Mouse (Mus musculus): ENCODE data around the gene Scp2.

- no peak for TF ChIP-seq POLR2A (IDR thresholded peaks at IDR 0.05; ENCODE audit: borderline replicate concordance, insufficient read depth, low read length)
- TF ChIP-seq CTCF (IDR thresholded peaks at IDR 0.05; ENCODE audit: borderline replicate concordance, insufficient read depth, low read depth, low read length): no peak
These were observed 63.9 kb downstream of the Scp2 start for GRCm38 (mm10) chr4:108080876-108081275.
